Mouse (Mus musculus) megakaryocyte, embryonic 14.5 days (primary cell): ENCODE results near the gene Siglec1.

ENCODE experiments used
- FLI1 ChIP-seq: IDR thresholded peaks from 2 replicates; pipeline ENCODE4 v1.6.1; 2012; ENCODE audit warnings: low read length, inconsistent platforms, mixed read lengths
- GATA1 ChIP-seq: IDR thresholded peaks from 3 replicates; pipeline ENCODE4 v1.6.1; 2012; ENCODE audit warnings: mixed read lengths, low read length, inconsistent platforms, borderline replicate concordance

GRCm38 (mm10) chr2:131061607-131062006 is 25.0 kb downstream of the Siglec1 start:
- TF ChIP-seq GATA1: no peak
- TF ChIP-seq FLI1: no peak
